Mouse (Mus musculus): ENCODE data around the gene Rbm18. TPM values are rescaled to one million over a fixed set of nuclear protein-coding genes. Genes with fewer than 3 reads are reported as not detected.
A peak's percentile ranks its signal among the peaks of the same experiment; 100 is the strongest.

The Rbm18 gene
- polyA plus RNA-seq, 1 experiment from 2014 or later: 71.1 TPM

- TF ChIP-seq CTCF (IDR thresholded peaks at IDR 0.05; ENCODE audit: low read depth): no peak
- Histone ChIP-seq H3K9me3 (ENCODE audit: low read depth, low read length) (no peaks in the 10 kb centered on the region), H3K9ac (no peak overlapping the region), H3K4me1 (ENCODE audit: insufficient read depth) (peaks cover 7% of the 10 kb centered on the region; the same call in 1 of the 2 replicates), H3K27ac (ENCODE audit: low read depth) (peak overlapping the region; percentile 55), H3K27me3 (ENCODE audit: insufficient read depth, low read length) (no peaks in the 10 kb centered on the region), H3K4me2 (0 out of 2 replicates have a peak overlapping the region, but pooled peaks have one; percentile 7), H3K4me3 (ENCODE audit: low read depth, low read length) (no peak overlapping the region), H3K36me3 (ENCODE audit: insufficient read depth) (peaks cover 21% of the 10 kb centered on the region)
- no peak for ATAC-seq (ENCODE audit: insufficient read depth)
- peak; percentile 52 for DNase-seq
- 45% methylated on average over 2 of the region's 2 CpGs for WGBS
Observed at GRCm38 (mm10) chr2:36139096-36139495, 2.5 kb upstream of the Rbm18 start.

DNA sequence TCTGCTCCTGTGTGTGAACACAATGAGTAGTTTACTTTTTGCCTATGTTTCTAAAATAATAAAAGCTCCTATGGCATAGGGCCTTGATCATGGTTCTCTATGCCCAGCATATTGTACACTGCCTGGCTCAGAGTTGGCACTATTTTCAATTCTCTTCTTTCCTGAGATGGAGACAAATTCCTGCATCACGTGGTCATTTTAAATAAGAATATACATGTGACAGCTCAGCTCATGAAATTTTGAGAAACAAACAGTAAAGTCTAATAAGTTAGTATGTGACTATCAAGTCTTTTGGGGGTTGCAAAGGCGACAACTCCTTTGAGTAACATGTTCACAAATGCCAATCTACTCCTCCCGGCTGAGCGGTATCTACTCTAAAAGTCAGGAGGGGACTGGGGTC is 686 bp downstream of the Rbm18 start:
- 1% methylated on average over 4 of the region's 4 CpGs for WGBS
- no peak for DNase-seq
- peaks cover 33% of the 10 kb centered on the region for H3K36me3 ChIP-seq (ENCODE audit: insufficient read depth)
- peak overlapping the region; percentile 78 for H3K4me3 ChIP-seq (ENCODE audit: low read depth, low read length)
- H3K9me3 ChIP-seq (ENCODE audit: low read depth, low read length): no peaks in the 10 kb centered on the region
- no peak for ATAC-seq (ENCODE audit: insufficient read depth)
- H3K4me2 ChIP-seq: peak overlapping the region; percentile 86
- no peaks in the 10 kb centered on the region for H3K27me3 ChIP-seq (ENCODE audit: insufficient read depth, low read length)
- peak overlapping the region; percentile 82 for H3K9ac ChIP-seq
- H3K4me1 ChIP-seq (ENCODE audit: insufficient read depth): peaks cover 7% of the 10 kb centered on the region; the same call in 1 of the 2 replicates
- H3K27ac ChIP-seq (ENCODE audit: low read depth): peak overlapping the region; percentile 92
- TF ChIP-seq CTCF (IDR thresholded peaks at IDR 0.05; ENCODE audit: low read depth): no peak

DNA sequence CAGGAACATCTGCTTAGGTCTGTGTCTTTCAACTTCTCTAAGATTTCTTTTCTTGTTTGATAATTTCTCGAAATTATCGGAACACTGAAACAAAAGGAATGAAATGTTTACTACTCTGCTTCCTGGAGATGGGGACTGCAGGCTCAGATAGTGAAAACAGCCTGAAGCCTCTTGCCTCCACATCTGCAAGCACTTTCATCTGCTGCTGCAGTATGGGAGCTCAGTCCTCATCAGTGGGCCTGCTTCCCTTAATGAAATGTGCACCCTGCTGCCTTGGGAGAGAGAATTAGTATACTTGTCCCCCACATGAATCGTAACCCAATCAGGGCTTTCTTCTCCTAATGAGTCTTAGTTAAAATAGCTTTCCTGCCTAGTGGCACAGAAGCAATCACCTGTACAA is 7.5 kb downstream of the Rbm18 start:
- Histone ChIP-seq H3K4me3 (ENCODE audit: low read depth, low read length) (no peak overlapping the region), H3K9me3 (ENCODE audit: low read depth, low read length) (no peaks in the 10 kb centered on the region), H3K36me3 (ENCODE audit: insufficient read depth) (peaks cover 66% of the 10 kb centered on the region), H3K9ac (no peak overlapping the region), H3K4me1 (ENCODE audit: insufficient read depth) (no peaks in the 10 kb centered on the region), H3K27me3 (ENCODE audit: insufficient read depth, low read length) (no peaks in the 10 kb centered on the region), H3K27ac (ENCODE audit: low read depth) (no peak overlapping the region), H3K4me2 (no peak overlapping the region)
- WGBS: 78% methylated on average over 3 of the region's 3 CpGs
- no peak for TF ChIP-seq CTCF (IDR thresholded peaks at IDR 0.05; ENCODE audit: low read depth)
- DNase-seq (peak; percentile 26), ATAC-seq (ENCODE audit: insufficient read depth) (no peak)

GRCm38 (mm10) chr2:36127973-36128372 is 8.6 kb downstream of the Rbm18 start:
- H3K4me3 ChIP-seq (ENCODE audit: low read depth, low read length): no peak overlapping the region
- TF ChIP-seq CTCF (IDR thresholded peaks at IDR 0.05; ENCODE audit: low read depth): no peak
- no peak overlapping the region for H3K4me2 ChIP-seq
- H3K27me3 ChIP-seq (ENCODE audit: insufficient read depth, low read length): no peaks in the 10 kb centered on the region
- ATAC-seq (ENCODE audit: insufficient read depth) (no peak), DNase-seq (peak; percentile 34)
- H3K4me1 ChIP-seq (ENCODE audit: insufficient read depth): no peaks in the 10 kb centered on the region
- H3K27ac ChIP-seq (ENCODE audit: low read depth): no peak overlapping the region
- H3K36me3 ChIP-seq (ENCODE audit: insufficient read depth): peaks cover 66% of the 10 kb centered on the region
- H3K9ac ChIP-seq: no peak overlapping the region
- no peaks in the 10 kb centered on the region for H3K9me3 ChIP-seq (ENCODE audit: low read depth, low read length)
- WGBS: 62% methylated on average over 4 of the region's 4 CpGs

- Histone ChIP-seq H3K4me2 (no peak overlapping the region), H3K9me3 (ENCODE audit: low read depth, low read length) (no peaks in the 10 kb centered on the region), H3K9ac (no peak overlapping the region), H3K4me3 (ENCODE audit: low read depth, low read length) (no peak overlapping the region), H3K4me1 (ENCODE audit: insufficient read depth) (no peaks in the 10 kb centered on the region), H3K27ac (ENCODE audit: low read depth) (no peak overlapping the region), H3K36me3 (ENCODE audit: insufficient read depth) (peaks cover 70% of the 10 kb centered on the region), H3K27me3 (ENCODE audit: insufficient read depth, low read length) (no peaks in the 10 kb centered on the region)
- TF ChIP-seq CTCF (IDR thresholded peaks at IDR 0.05; ENCODE audit: low read depth): no peak
- DNase-seq: no peak
- ATAC-seq (ENCODE audit: insufficient read depth): no peak
- WGBS: 91% methylated on average over 9 of the region's 9 CpGs
Observed at GRCm38 (mm10) chr2:36126795-36127429, 9.7 kb downstream of the Rbm18 start.

DNA sequence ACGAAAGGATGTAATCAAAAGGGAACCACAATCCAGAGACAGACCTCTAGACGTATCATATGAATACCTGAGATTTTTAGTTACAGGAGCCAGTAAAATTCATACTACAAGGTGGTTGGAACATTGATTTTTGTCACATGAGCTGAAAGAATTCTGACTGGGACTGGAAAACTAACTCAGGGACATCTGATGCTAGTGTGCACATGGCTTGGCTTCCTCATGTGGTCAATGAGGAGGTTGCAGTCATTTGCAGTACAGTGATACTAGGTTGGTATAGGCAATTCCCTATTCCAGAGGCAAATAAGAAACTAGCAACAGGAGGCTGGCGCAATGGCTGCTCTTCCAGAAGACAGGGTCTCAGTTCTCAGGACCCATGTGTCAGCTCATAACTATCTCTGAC is 23.9 kb downstream of the Rbm18 start:
- Histone ChIP-seq H3K4me3 (ENCODE audit: low read depth, low read length) (no peak overlapping the region), H3K36me3 (ENCODE audit: insufficient read depth) (peaks cover 20% of the 10 kb centered on the region), H3K9me3 (ENCODE audit: low read depth, low read length) (no peaks in the 10 kb centered on the region), H3K27ac (ENCODE audit: low read depth) (no peak overlapping the region), H3K9ac (no peak overlapping the region), H3K4me1 (ENCODE audit: insufficient read depth) (no peaks in the 10 kb centered on the region), H3K27me3 (ENCODE audit: insufficient read depth, low read length) (peaks cover 31% of the 10 kb centered on the region), H3K4me2 (no peak overlapping the region)
- DNase-seq (no peak), ATAC-seq (ENCODE audit: insufficient read depth) (no peak)
- WGBS: 70% methylated on average over 3 of the region's 3 CpGs
- 0 out of 2 replicates have a peak, but pooled peaks have one; percentile 14 for TF ChIP-seq CTCF (IDR thresholded peaks at IDR 0.05; ENCODE audit: low read depth)

DNA sequence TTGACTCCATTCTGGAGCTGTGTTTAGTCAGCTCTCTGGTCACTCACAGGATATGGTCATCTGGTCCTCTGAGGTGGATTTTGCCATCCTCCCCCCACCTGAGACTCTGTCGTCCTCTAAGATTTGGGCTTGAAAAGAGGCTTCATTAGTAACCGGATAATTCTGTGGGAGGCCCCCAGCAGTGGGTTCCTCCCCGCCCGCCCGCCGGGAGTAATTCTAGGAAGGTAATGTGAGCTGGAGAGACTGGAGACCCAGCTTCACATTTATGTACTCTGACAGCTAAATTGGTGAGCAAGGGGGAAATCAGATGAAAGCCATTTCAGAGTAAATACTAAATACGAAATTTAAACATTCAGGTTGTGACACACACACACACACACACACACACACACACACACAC is 28.0 kb downstream of the Rbm18 start:
- no peak for DNase-seq
- H3K36me3 ChIP-seq (ENCODE audit: insufficient read depth): no peaks in the 10 kb centered on the region
- H3K9me3 ChIP-seq (ENCODE audit: low read depth, low read length): no peaks in the 10 kb centered on the region
- peaks cover 70% of the 10 kb centered on the region for H3K27me3 ChIP-seq (ENCODE audit: insufficient read depth, low read length)
- H3K4me3 ChIP-seq (ENCODE audit: low read depth, low read length): no peak overlapping the region
- H3K27ac ChIP-seq (ENCODE audit: low read depth): no peak overlapping the region
- no peaks in the 10 kb centered on the region for H3K4me1 ChIP-seq (ENCODE audit: insufficient read depth)
- no peak overlapping the region for H3K4me2 ChIP-seq
- TF ChIP-seq CTCF (IDR thresholded peaks at IDR 0.05; ENCODE audit: low read depth): no peak
- ATAC-seq (ENCODE audit: insufficient read depth): no peak
- WGBS: 7% methylated on average over 7 of the region's 7 CpGs
- no peak overlapping the region for H3K9ac ChIP-seq
